Mouse (Mus musculus): Measurements from ENCODE around the gene Gsg1l.

GRCm38 (mm10) chr7:126057332-126057914 lies 24.8 kb downstream of the Gsg1l start:
- TF ChIP-seq CTCF (IDR thresholded peaks at IDR 0.05; ENCODE audit: low read depth, low read length) (no peak), EP300 (IDR thresholded peaks at IDR 0.05; ENCODE audit: insufficient read depth, low read depth, low read length) (no peak), POLR2A (IDR thresholded peaks at IDR 0.05; ENCODE audit: insufficient read depth, low read length) (no peak)

Measured in ES-Bruce4 (cell line).